Mouse (Mus musculus) regulatory T cell (primary cell): Measurements from ENCODE around the gene Slc25a15.

ENCODE experiments used
- in situ Hi-C: fragments of 300-600 bp; cut with MboI, MseI; formaldehyde crosslinking; loops from one replicate; pipeline ENCODE4 v1.15.1; 2025; ENCODE audit warnings: high pct_unique_total_duplicates

The Slc25a15 gene

GRCm38 (mm10) chr8:22398142-22398951, at the start of gene Slc25a15:
TSS of gene Slc25a15 (minus strand) at chr8:22398597.
- in situ Hi-C loops, result no loop called here

GRCm38 (mm10) chr8:22411971-22412370, 13.6 kb upstream of the Slc25a15 start:
- in situ Hi-C loops, result no loop called here

- in situ Hi-C loops, result no loop called here
Observed at GRCm38 (mm10) chr8:22411282-22411702, 12.9 kb upstream of the Slc25a15 start, which contains the start of gene Mrps31. TSS of gene Mrps31 (plus strand) at chr8:22411361.

GRCm38 (mm10) chr8:22410688-22411281, 12.4 kb upstream of the Slc25a15 start:
- in situ Hi-C loops, result no loop called here

- in situ Hi-C loops, result no loop called here
Observed at GRCm38 (mm10) chr8:22405733-22406132, 7.3 kb upstream of the Slc25a15 start.

- in situ Hi-C loops, result no loop called here
Observed at GRCm38 (mm10) chr8:22403235-22403634, 4.8 kb upstream of the Slc25a15 start.

GRCm38 (mm10) chr8:22400593-22400992, 2.2 kb upstream of the Slc25a15 start:
- in situ Hi-C loops, result no loop called here

GRCm38 (mm10) chr8:22399285-22399880, 986 bp upstream of the Slc25a15 start:
- in situ Hi-C loops, result no loop called here

GRCm38 (mm10) chr8:22397811-22398141, 621 bp downstream of the Slc25a15 start:
- in situ Hi-C loops, result no loop called here

- in situ Hi-C loops, result no loop called here
Observed at GRCm38 (mm10) chr8:22395256-22395655, 3.1 kb downstream of the Slc25a15 start.

- in situ Hi-C loops, result no loop called here
Observed at GRCm38 (mm10) chr8:22394471-22394870, 3.9 kb downstream of the Slc25a15 start.

- in situ Hi-C loops, result no loop called here
Observed at GRCm38 (mm10) chr8:22390766-22391463, 7.5 kb downstream of the Slc25a15 start.

- in situ Hi-C loops, result no loop called here
Observed at GRCm38 (mm10) chr8:22389874-22390273, 8.5 kb downstream of the Slc25a15 start.

- in situ Hi-C loops, result no loop called here
Observed at GRCm38 (mm10) chr8:22385158-22385557, 13.2 kb downstream of the Slc25a15 start.

GRCm38 (mm10) chr8:22382824-22383595, 15.4 kb downstream of the Slc25a15 start:
- in situ Hi-C loops, result no loop called here

- in situ Hi-C loops, result no loop called here
Observed at GRCm38 (mm10) chr8:22380934-22381333, 17.5 kb downstream of the Slc25a15 start.

GRCm38 (mm10) chr8:22376903-22377302, 21.5 kb downstream of the Slc25a15 start:
- in situ Hi-C loops, result no loop called here

- in situ Hi-C loops, result no loop called here
Observed at GRCm38 (mm10) chr8:22376311-22376710, 22.1 kb downstream of the Slc25a15 start.

- in situ Hi-C loops, result no loop called here
Observed at GRCm38 (mm10) chr8:22359882-22360281, 38.5 kb downstream of the Slc25a15 start.

GRCm38 (mm10) chr8:22359359-22359758, 39.0 kb downstream of the Slc25a15 start:
- in situ Hi-C loops, result no loop called here

- in situ Hi-C loops, result no loop called here
Observed at GRCm38 (mm10) chr8:22335426-22335825, 63.0 kb downstream of the Slc25a15 start.
